Mouse (Mus musculus) spleen, adult 2 months (tissue): ENCODE results near the gene Gm6904. TPM values are rescaled to one million over a fixed set of nuclear protein-coding genes. Genes with fewer than 3 reads are reported as not detected.
"Not testable (repeated sequence)": the region's sequence is repeated elsewhere in the genome, so short reads cannot be mapped to it uniquely, and the experiment has no call there.

Experiments used
- DNase-seq, 2 experiments: peaks; one replicate each; pipeline versions ENCODE4 v3.0.0 to v3.0.0-alpha.2; 2012 to 2021; ENCODE audit warnings: low spot score in 2 of 2, low read depth in 1 of 2
- H3K27ac ChIP-seq: fragments of 200-500 bp; 2 replicates; pipeline ENCODE4 v1.5.1; 2012; ENCODE audit warnings: low read length, inconsistent platforms; ENCODE audit not compliant: insufficient read depth
- H3K27me3 ChIP-seq: fragments of 200-500 bp; 2 replicates; pipeline ENCODE4 v1.6.1; 2012; ENCODE audit warnings: mild to moderate bottlenecking, moderate library complexity, low read length, inconsistent platforms; ENCODE audit not compliant: control insufficient read depth, insufficient read depth
- H3K36me3 ChIP-seq: fragments of 200-500 bp; 2 replicates; pipeline ENCODE4 v1.6.1; 2012; ENCODE audit warnings: mild to moderate bottlenecking, low read length, inconsistent platforms; ENCODE audit not compliant: control insufficient read depth, insufficient read depth
- H3K4me1 ChIP-seq: fragments of 200-500 bp; 2 replicates; pipeline ENCODE4 v1.6.1; 2011; ENCODE audit warnings: inconsistent platforms; ENCODE audit not compliant: control insufficient read depth, insufficient read depth, insufficient read length
- H3K4me3 ChIP-seq: fragments of 200-500 bp; 2 replicates; pipeline ENCODE4 v1.5.1; 2011; ENCODE audit warnings: mild to moderate bottlenecking, inconsistent platforms; ENCODE audit not compliant: insufficient read depth, insufficient read length; ENCODE audit errors: extremely low read depth
- CTCF ChIP-seq: fragments of 200-500 bp; IDR thresholded peaks from 2 replicates; pipeline ENCODE4 v1.5.1; 2011; ENCODE audit warnings: mild to moderate bottlenecking, inconsistent platforms; ENCODE audit not compliant: insufficient read depth, insufficient read length, insufficient replicate concordance; ENCODE audit errors: extremely low read depth
- POLR2A ChIP-seq: fragments of 200-500 bp; IDR thresholded peaks from 2 replicates; pipeline ENCODE4 v1.6.1; 2011; ENCODE audit warnings: low read depth, low read length, inconsistent platforms
- WGBS: fragments of 180-500 bp; shearing (Covaris S2); methylation state at CpG from one replicate; pipeline ENCODE4 v1.1.7; 2018; 5-methylcytosine and 5-hydroxymethylcytosine counted together
- polyA plus RNA-seq: library from polyadenylated mRNA; depleted of rRNA; stranded (reverse); fragments of >200 nt; gene quantifications from 2 replicates; pipeline ENCODE4 v1.2.3, GENCODE M21; 2012; rRNA removed

Gene Gm6904
- polyA plus RNA-seq, result 0.38 and 0.46 TPM in 2 replicates

- DNase-seq, result peak; percentile 42 to 55
- Histone ChIP-seq H3K27me3 (no peaks in the 10 kb centered on the region), H3K27ac (peak within 1 kb of the TSS; percentile 84), H3K4me3 (peak within 1 kb of the TSS; percentile 56), H3K36me3 (no peaks in the 10 kb centered on the region; the same call in 1 of the 2 replicates), H3K4me1 (peaks cover 4% of the 10 kb centered on the region; the same call in 1 of the 2 replicates)
- 4% methylated on average over 3 of the region's 3 CpGs for WGBS
- no peak for TF ChIP-seq CTCF
- no peak for TF ChIP-seq POLR2A
These were observed at the start of gene Gm6904 for GRCm38 (mm10) chr14:59260056-59260455. Gene Gm6904, minus strand, starts transcription at chr14:59260216.

GRCm38 (mm10) chr14:59297391-59297790 lies 37.4 kb upstream of the Gm6904 start, which contains the start of gene Phf11a:
Gene Phf11a, minus strand, starts transcription at chr14:59297522.
- 79% methylated on average over 1 of the region's 1 CpGs for WGBS

GRCm38 (mm10) chr14:59291769-59292168 lies 31.8 kb upstream of the Gm6904 start:
- not testable (repeated sequence) for H3K4me3 ChIP-seq, H3K27me3 ChIP-seq, H3K27ac ChIP-seq, H3K36me3 ChIP-seq, DNase-seq, H3K4me1 ChIP-seq

More at GRCm38 (mm10) chr14:59297391-59297790, 37.4 kb upstream of the Gm6904 start, which contains the start of gene Phf11a:
- peak in 1 of 2 experiments; percentile 6 for DNase-seq
- H3K4me1 ChIP-seq, H3K27ac ChIP-seq, H3K36me3 ChIP-seq, H3K27me3 ChIP-seq: not testable (repeated sequence)
- peak within 1 kb of the TSS; percentile 34; the same call in 1 of the 2 replicates for H3K4me3 ChIP-seq

GRCm38 (mm10) chr14:59274961-59275360 lies 14.9 kb upstream of the Gm6904 start:
- not testable (repeated sequence) for H3K27me3 ChIP-seq, H3K4me3 ChIP-seq, H3K36me3 ChIP-seq, DNase-seq, H3K27ac ChIP-seq, H3K4me1 ChIP-seq
- 90% methylated on average over 4 of the region's 4 CpGs for WGBS

GRCm38 (mm10) chr14:59255861-59256260 lies 4.2 kb downstream of the Gm6904 start:
- not testable (repeated sequence) for H3K4me3 ChIP-seq, H3K27ac ChIP-seq, H3K4me1 ChIP-seq, H3K36me3 ChIP-seq, DNase-seq, H3K27me3 ChIP-seq
- WGBS, result 66% methylated on average over 1 of the region's 1 CpGs

GRCm38 (mm10) chr14:59250350-59250749 lies 9.7 kb downstream of the Gm6904 start:
- not testable (repeated sequence) for DNase-seq, H3K36me3 ChIP-seq, H3K4me1 ChIP-seq, H3K27me3 ChIP-seq, H3K4me3 ChIP-seq, H3K27ac ChIP-seq
- peak; percentile 9; the same call in 1 of the 2 replicates for TF ChIP-seq CTCF
- 89% methylated on average over 5 of the region's 5 CpGs for WGBS

GRCm38 (mm10) chr14:59233635-59234034 lies 26.4 kb downstream of the Gm6904 start:
- Histone ChIP-seq H3K27me3 (no peaks in the 10 kb centered on the region), H3K27ac (no peak overlapping the region), H3K4me3 (no peak overlapping the region), H3K36me3 (peaks cover 25% of the 10 kb centered on the region), H3K4me1 (no peaks in the 10 kb centered on the region)
- no peak for TF ChIP-seq POLR2A
- WGBS, result 98% methylated on average over 9 of the region's 9 CpGs
- DNase-seq, result no peak

- Histone ChIP-seq H3K4me1 (no peaks in the 10 kb centered on the region), H3K36me3 (peaks cover 29% of the 10 kb centered on the region), H3K27me3 (no peaks in the 10 kb centered on the region), H3K27ac (no peak overlapping the region), H3K4me3 (no peak overlapping the region)
- DNase-seq, result no peak
- TF ChIP-seq POLR2A (no peak), CTCF (0 out of 2 replicates have a peak, but pooled peaks have one; percentile 2)
- 59% methylated on average over 5 of the region's 5 CpGs for WGBS
These were observed 28.0 kb downstream of the Gm6904 start for GRCm38 (mm10) chr14:59232003-59232402.
